Mouse (Mus musculus) left cerebral cortex, postnatal 25 days (tissue): Measurements from ENCODE around the gene Drc3. TPM values are rescaled to one million over a fixed set of nuclear protein-coding genes. Genes with fewer than 3 reads are reported as not detected.

Experiments used
- DNase-seq, 2 experiments: peaks; one replicate each; pipeline ENCODE4 v3.0.0; 2022; ENCODE audit warnings: low spot score in 2 of 2, mixed read lengths in 1 of 2
- intact Hi-C: fragments of 180-260 bp; cut with DNase I; formaldehyde crosslinking; loops from one replicate; pipeline ENCODE4 v1.15.1; 2025
- total RNA-seq, 2 experiments: library from RNA; stranded (reverse); gene quantifications; 2 replicates each; pipeline ENCODE4 v1.2.3; 2021

Gene Drc3
- total RNA-seq, 2 experiments from 2014 or later, result 9.1 to 11.1 TPM

DNA sequence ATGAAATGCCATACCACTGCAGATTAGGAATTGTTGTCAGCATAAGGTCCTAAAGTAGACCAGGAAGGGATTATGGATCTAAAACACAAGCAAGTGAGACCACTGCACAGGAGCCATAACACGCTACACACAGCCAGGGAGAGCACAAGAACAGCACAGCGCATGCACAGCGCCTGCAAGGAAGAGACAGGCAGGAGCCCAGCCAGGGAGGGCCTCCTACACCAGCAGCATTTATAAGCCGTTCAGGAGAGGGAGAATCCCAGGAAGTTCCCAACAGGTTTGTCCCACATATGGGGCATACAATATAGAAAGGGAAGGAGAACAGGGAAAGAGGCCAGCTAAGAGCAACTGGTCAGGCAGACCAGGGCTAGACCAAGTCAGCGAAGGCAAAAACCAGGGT, 19.7 kb upstream of the Drc3 start:
- peak in 1 of 2 experiments; percentile 74 for DNase-seq
- intact Hi-C loops, result no loop called here

DNA sequence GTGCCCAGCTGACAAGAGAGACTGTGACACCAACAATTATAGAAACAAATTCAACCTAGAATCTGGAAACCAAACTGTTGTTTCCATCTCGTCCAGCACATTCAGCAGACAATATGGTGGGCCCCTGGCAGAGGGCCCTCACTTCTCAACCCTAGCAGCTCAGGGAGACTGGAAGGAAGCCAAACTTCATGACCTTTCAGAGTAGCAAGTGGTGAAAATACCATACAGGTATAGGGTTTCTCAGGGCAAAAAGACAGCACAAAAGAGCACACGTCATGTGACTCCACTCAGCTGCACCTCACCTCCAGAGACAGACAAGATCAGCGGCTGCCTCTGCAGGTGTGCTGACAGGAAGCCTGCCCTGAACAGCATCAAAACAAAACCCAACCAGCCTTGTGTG, 19.0 kb upstream of the Drc3 start:
- intact Hi-C loops, result no loop called here
- no peak for DNase-seq

DNA sequence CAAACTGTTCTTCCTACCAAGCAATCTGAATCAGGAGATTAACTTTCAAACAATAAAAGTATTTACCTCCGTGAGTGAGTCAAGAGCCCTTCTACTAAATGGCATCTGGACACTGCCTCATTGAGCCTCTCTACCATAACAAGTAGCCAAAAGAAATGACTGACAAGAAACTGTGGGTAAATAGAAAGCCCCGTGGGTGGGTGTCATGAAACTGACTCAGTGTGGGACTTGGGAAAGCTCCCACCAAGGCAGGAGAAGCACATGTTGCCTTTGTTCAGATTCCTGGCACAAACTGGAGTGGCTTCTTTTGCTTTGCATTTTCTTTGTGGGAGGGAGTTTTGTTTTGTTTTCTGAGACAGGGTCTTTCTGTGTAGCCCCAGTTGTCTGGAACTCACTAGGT, 17.4 kb upstream of the Drc3 start:
- intact Hi-C loops, result no loop called here
- peak in 1 of 2 experiments; percentile 86 for DNase-seq

DNA sequence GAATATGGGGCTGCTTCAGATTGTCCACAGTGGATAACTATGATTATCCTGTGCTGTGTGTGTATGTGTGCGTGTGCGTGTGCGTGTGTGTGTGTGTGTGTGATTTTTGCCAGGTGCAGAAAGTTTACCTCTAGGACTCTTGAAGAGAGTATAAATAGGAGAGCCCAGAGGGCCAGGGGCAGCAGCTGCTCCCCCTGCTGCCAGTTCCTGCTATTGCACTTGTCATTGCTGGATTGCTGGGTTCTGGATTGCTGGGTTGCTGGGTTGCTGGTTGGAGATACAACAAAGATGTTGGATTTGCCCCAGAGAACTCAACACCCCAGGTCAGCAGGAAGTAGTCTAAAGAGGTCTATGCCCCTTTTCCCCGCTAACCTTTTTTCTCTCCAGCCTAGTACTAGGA, 14.8 kb upstream of the Drc3 start:
- DNase-seq, result no peak
- intact Hi-C loops, result no loop called here

DNA sequence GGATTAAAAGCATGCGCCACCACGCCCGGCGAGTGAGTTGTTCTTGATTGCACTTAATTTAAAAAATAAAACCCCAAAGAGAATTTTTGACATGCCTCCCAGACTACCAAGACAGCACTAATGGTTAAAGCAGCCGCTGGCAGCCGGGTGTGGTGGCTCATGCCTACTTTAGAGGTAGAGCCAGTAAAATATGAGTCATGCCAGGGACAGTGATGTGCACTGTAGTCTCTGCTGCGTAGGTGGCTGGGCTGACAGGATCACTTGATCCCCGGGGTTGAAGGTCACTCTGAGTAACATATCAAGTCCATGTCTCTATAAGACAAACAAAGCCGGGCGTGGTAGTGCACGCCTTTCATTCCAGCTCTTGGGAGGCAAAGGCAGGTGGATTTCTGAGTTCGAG, 13.8 kb upstream of the Drc3 start:
- intact Hi-C loops, result no loop called here
- DNase-seq, result no peak

DNA sequence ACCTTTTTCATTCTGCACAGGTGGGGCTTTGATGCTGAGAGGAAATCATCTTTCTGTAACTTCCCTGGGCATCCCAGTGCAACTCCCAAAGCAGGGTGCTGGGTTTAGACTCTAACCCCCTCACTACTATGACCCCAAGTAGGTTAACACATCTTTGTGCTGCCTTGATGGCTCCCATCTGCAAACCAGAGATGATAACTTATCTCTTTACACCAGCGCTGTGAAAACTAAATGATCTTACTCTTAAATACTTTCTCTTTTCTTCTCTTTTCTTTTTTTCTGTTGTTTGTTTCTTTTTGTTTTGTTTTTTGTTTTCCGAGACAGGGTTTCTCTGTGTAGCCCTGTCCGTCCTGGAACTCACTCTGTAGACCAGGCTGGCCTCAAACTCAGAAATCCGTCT, 7.3 kb upstream of the Drc3 start:
- DNase-seq, result no peak
- intact Hi-C loops, result no loop called here

DNA sequence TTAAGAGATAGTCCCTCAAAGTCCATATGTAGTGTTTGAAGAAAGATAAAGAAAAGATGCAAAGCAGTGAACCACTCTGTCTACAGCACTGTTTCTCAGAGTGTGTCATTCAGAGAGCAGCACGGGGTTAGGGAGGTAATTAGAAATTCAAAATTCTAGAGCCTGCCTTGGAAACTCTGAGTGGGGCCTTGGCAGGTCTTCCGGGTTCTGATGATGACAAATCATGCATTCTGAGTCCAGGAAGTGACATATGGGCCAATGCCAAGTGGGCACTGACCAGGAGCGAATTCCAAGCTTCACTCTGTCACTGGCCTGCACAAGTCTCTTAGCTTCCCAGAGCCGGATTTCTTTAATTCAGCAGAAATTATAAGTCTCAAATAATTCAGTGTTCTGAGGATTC, 6.6 kb upstream of the Drc3 start:
- peak in 1 of 2 experiments; percentile 40 for DNase-seq
- intact Hi-C loops, result no loop called here

DNA sequence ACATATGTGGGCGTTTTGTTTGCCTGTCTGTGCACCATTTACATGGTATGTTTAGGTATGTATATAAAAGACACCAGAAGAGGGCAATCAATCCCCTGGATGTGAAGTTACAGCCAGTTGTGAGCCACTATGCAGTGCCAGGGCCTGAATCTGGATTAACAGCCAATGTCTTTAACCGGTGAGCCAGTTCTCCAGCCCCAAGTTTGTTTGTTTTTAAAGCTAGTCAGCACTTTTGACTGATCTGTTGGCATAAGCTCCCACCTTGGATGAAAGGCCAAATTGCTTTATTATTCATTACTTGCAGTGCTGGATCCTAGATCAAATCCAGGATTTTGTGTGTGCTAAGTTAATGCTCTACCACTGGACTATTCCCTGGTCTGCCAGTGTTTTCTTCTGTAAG, 1.7 kb upstream of the Drc3 start:
- intact Hi-C loops, result loop anchor here (5.0 kb wide), 1 partner anchor 46 kb away; no protein-coding TSS in a partner anchor
- DNase-seq, result no peak

DNA sequence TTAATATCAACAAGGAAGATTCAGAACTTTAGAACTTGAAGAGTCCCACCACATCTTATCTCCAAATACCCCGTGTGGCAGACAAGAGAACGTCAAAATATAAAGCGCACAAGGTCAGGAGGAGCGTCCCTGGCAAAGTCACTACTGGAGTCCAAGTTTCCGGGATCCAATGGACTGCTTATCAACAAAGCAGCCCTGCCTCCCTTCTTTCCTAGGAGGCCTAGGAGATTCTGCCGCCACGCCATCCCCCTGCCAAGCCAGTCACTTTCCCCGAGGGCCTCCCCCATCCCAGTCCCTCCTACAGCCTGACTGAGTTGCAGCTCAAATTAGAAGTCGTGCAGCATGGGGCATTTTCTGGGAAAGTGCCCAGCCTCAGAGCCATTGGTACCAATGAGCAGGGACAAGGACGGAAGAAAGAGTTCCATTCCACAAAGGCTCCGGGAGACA, 1.2 kb upstream of the Drc3 start:
- peak; percentile 45 to 85 for DNase-seq
- intact Hi-C loops, result loop anchor here (2.0 to 5.0 kb wide), 2 partner anchors 45 to 65 kb away; partner anchors contain the start of gene Gid4

DNA sequence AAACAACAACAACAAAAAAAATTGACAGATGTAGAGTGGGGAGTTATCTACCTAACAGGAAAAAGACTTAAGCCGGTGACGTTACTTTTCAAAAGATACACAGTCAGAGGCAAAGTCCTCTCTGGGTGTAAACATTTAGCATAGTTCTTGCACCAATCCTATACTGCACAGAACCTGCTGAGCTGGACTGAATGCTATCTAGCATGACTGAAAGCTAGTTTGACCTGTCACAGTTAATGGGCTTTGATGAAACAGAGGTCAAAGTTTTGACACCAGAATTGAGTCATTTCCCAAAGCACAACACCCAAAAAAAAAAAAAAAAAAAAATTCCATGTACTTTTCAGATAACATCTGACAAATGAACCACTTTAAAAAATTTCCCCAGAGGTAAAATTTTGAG, 2.8 kb downstream of the Drc3 start:
- intact Hi-C loops, result no loop called here
- DNase-seq, result no peak

DNA sequence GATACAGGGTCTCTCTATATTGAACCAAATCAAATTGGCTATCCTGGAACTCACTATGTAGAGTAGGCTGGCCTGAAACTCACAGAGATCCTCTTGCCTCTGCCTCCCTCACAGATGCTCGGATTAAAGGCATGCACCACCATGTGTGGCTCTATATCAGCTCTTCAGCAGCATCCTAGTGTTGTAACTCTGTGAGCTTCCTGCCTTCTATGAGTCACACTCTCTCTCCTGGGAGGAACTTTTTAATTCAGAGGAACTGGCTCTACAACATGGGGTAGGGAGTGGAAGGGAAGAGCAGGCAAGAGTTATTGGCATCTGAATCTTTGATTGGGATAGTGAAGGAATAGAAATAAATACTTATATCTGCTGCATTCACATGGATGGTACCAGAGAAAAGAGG, 4.0 kb downstream of the Drc3 start:
- no peak for DNase-seq
- intact Hi-C loops, result no loop called here

DNA sequence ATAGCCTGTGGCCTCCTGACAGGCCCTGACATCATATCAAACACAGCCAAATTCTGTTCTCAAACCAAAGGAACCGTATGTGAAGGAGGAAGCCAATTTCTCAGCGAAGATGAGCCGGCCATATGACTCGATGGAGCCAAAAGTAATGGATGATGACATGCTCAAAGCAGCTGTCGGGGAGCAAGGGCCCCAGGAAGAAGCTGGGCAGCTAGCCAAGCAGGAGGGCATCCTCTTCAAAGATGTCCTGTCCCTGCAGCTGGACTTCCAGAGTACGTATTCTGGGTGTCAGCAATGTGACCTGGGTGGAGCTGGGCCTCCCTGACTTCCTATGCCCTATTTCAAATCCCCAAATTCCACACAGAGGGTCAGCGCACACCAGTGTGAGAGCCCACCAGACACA, 5.4 kb downstream of the Drc3 start:
- no peak for DNase-seq
- intact Hi-C loops, result no loop called here

DNA sequence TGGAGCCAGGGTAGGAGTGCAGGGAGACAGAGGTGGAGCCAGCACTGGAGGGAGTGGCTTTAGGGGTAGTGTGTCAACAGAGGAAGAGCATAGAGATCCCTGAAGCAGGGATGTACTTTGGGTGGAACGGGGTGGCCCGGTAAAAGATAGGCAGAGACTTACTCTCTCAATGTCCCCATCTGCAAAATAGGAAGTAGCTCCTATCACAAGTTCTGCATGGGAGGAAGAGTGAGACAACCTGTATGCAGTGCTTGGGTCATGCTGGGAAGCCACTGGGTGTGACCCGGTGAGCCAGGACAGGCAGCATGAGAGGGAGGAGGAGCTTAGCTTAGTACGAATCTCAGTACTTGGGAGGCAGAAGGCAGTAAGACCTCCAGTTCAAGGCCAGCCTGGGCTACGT, 6.0 kb downstream of the Drc3 start:
- intact Hi-C loops, result no loop called here
- no peak for DNase-seq

DNA sequence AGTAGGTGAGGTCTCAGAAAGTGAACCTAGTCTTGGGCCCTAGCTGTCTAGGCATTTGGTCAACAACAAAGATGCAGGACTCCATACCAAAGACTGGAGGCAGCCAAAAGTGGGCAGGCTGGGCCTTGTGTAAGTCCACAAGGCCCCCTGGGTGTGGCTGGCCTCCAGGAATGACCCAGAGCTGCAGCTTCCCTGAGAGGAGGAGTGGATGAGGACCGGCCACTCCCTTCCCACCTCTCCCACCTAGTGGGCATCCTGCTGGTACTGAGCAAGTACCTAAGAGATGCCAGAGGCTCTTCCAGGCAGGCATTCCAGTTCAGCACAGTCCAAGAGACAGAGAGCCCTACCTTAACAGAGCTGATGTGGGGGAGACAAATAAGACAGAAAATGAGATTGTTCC, 6.8 kb downstream of the Drc3 start:
- DNase-seq, result no peak
- intact Hi-C loops, result no loop called here

DNA sequence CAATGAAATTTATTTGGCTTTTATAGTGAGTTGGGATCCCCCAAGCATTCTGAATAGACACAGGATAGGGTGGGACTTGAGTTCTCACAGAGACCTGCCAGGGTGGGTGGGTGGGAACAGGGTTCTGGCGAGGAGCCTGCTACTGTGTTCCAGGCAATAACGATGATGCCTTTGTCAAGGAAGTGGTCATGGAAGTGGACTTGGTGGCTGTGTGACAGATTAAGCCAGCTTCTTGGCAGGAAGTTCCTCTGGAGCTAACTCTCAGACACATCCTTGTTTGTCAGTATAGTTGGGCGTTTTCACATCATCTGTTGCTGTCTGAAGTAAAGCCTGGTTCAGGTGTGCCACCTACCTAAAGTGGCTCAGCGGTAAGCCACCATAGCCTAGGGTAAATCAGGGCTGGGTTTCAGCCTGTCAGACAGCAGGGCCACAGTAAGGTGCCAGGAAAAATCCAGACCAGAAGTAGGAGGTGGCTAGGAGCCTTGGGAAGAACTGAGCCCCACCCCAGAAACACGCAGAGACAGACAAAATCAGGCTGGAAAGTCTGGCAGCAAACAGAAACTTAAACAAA, 7.6 kb downstream of the Drc3 start:
- DNase-seq, result no peak
- intact Hi-C loops, result no loop called here

DNA sequence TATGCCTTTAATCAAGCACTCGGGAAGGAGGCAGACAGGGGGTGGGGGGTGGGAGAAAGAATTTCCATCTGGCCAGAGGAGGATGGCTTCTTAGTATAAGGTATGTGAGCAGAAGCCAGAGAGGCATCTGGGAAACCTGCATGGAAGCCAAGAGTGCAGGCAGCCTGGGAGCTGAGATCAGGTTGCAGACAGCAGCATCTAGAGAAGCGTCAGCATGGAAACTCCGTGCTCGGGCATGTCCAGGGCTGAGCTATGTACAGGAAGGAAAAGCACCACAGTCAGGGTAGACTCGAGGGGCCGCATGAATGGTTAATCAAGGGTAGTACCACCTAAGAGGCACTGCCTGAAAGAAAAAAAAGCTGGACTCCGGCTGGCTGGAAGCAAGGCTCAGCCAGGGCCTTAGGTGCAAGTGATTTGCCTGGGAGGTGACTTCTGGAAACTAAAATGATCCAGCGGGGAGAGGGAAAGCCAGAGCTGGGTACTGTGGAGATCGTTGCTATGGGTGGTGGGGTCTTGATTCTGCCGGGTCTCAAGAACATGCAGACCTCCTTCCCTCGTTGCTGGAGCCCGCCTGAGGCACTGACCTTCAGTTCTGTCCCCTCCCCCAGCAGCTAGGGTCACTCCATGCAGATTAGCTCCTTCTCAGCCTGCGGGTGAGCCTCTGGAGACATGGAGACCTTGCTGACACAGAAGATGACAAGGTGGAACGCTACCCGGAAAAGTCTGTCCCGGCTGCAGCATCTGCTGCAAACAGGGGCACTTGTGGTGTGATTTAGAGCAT, 13.3 kb downstream of the Drc3 start:
- intact Hi-C loops, result no loop called here
- no peak for DNase-seq

DNA sequence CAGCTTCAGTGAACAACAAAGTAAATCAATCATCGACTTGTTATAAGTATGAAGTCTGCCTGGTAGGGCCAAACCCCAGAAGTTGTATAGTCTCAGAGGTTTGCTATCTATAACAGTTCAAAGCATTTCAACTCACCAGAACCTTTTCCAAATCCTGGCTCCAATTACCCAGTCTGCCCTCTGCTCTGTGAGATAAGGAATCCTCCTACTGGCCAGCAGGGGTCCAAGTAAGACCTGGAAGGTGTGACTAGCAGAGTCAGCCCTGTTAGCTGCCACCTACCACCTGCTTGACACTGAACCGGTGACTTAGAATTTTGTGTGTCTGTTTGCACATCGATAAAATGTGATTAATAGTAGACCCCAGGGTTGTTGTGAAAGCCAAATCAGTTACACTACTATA, 14.1 kb downstream of the Drc3 start:
- no peak for DNase-seq
- intact Hi-C loops, result no loop called here

DNA sequence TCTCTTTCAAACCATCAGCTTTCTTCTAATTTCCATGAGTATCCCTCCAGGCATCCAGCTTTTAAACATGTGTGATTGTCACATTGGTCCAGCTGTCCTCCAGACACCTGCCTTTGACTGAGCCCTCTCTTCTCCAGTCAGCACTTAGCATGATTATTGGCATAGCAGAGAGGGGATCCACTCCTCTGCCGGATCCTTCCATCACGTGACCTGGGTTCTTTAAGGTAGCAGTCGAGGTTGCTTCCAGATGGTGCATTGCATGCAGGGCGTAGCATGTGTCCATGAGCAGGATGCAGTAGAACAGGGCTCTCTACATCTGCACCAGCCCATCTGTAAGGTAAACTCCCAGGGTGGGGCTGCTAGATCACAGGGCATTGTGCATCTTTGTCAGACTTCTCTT, 15.8 kb downstream of the Drc3 start:
- DNase-seq, result no peak
- intact Hi-C loops, result no loop called here

DNA sequence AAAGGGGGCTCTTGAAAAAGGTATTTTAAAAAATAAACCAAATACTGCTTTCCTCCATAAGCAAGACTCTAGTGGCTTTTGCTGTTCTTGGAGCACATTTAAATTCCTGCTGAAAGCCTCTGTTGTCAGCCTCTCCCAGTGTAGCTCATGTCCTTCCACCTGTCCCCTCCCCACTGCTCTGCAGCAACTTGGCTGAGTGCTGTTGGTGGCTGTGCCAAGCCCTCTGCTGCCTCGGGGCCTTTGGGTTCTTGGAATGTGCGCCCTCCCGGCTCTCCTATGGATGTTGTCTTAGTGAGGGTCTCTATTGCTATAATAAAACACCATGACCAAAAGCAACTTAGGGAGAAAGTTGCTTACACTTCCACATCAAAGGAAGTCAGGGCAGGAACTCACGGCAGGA, 16.3 kb downstream of the Drc3 start:
- no peak for DNase-seq
- intact Hi-C loops, result no loop called here

DNA sequence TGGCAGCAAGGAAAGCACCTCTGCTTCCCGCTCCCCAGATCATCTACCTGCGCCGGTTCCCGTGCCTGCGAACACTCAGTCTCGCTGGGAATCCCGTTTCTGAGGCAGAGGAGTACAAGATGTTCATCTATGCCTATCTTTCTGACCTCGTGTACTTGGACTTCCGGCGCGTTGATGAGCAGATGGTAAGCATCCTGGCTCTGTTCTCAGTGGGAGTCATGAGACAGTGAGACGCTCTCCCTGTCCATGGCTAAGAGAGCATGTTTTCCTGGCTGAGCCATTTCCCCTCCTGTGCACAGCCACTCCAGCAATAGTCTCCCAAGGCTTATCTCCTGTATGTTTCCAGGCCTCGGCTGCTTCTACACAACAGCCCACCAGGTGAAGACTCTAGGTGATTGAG, 17.3 kb downstream of the Drc3 start:
- intact Hi-C loops, result no loop called here

DNA sequence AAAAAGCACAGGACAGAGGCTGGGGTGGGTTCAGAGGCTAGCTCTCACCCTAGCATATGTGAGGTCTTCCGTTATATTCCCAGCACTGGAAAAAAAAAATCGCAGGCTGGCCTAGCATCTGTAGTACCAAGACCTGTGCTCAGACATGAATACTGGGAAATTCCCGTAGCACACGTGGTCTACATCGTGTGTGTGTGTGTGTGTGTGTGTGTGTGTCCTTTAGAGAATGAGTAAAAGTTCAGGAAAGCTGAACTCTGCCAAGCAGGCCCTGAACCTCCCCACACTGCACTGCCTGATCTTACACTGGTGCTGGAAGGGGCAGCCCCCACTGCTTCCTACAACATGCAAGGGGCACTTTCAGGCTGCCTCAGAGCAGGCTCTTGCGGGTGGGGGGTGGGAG, 21.4 kb downstream of the Drc3 start:
- intact Hi-C loops, result no loop called here
- DNase-seq, result no peak

More for the DNA sequence above, 17.3 kb downstream of the Drc3 start:
- DNase-seq, result no peak

DNA sequence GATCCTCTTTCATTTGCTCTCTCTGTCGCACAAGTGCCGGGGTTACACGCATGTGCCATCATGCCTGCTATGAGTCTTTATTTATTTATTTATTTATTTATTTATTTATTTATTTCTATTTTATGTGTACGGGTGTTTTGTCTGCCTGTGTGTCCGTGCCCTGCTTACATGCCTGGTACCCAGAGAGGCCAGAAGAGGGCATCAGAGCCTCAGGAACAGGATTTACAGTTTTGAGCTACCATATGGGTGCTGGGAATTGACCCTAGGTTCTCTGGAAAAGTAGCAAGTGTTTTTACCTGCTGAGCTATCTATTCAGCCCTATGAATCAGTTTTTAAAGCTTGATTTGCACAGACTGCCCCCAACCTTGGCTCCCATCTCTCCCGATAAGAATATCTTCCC, 30.4 kb downstream of the Drc3 start:
- no peak for DNase-seq
- intact Hi-C loops, result no loop called here
